In genomic region chr14:54894296-54895151, GRCm38 (mm10) we compare ENCODE assay signal across 8 mouse cellular contexts. TPM values are rescaled to one million over a fixed set of nuclear protein-coding genes. Genes with fewer than 3 reads are reported as not detected.
A peak's percentile ranks its signal among the peaks of the same experiment; 100 is the strongest.
DNase-seq lines count a peak whose midpoint lies in the region; ATAC-seq and TF ChIP-seq lines count a peak whose summit lies in the region.

No protein-coding gene starts in this region.

- peak overlapping the region; percentile 91 for H3K4me3 ChIP-seq in heart, adult 2 months
- peak overlapping the region; percentile 97 for H3K4me3 ChIP-seq in lung, embryonic 15.5 days

- WGBS in heart, adult 2 months: under 1% methylated on average over 54 of the region's 54 CpGs
- WGBS in lung, embryonic 15.5 days: under 1% methylated on average over 41 of the region's 54 CpGs

- H3K9ac ChIP-seq in heart, adult 2 months (ENCODE audit: low read depth, low read length): peak overlapping the region; percentile 92
- H3K9ac ChIP-seq in lung, embryonic 15.5 days: peak overlapping the region; percentile 97

- intact Hi-C loops in heart, adult 2 months (cut with DNase I): no loop called here

- 0 out of 2 replicates have a peak, but pooled peaks have one; percentile 18 for TF ChIP-seq POLR2A in heart, adult 2 months (IDR thresholded peaks at IDR 0.05; ENCODE audit: insufficient read depth, low read depth, low read length)

- DNase-seq in 3134 (ENCODE audit: extremely low read depth, insufficient read length, low spot score): peak; percentile 66
- peak; percentile 25 for DNase-seq in ES-CJ7 (ENCODE audit: low read depth, low spot score)
- DNase-seq in embryo, embryonic 9.5 days (ENCODE audit: extremely low spot score): peak; percentile 68
- no peak for DNase-seq in heart, adult 2 months
- DNase-seq in kidney, adult 8-10 months: peak; percentile 59 to 60
- DNase-seq in ovary, adult 18-20 months (ENCODE audit: low spot score): peak; percentile 58

- peak overlapping the region; percentile 85 for H3K27ac ChIP-seq in heart, adult 2 months
- H3K27ac ChIP-seq in lung, embryonic 15.5 days: peak overlapping the region; percentile 95

- H3K4me2 ChIP-seq in lung, embryonic 15.5 days: peak overlapping the region; percentile 61

- H3K4me1 ChIP-seq in heart, adult 2 months (ENCODE audit: control insufficient read depth, insufficient read depth, low read length): peaks cover 3% of the 10 kb centered on the region; the same call in 1 of the 2 replicates
- H3K4me1 ChIP-seq in lung, embryonic 15.5 days: peaks cover 12% of the 10 kb centered on the region

- peaks cover 14% of the 10 kb centered on the region for H3K36me3 ChIP-seq in heart, adult 2 months (ENCODE audit: control insufficient read depth, insufficient read depth, low read length)
- H3K36me3 ChIP-seq in lung, embryonic 15.5 days: peaks cover 40% of the 10 kb centered on the region

- no peak for TF ChIP-seq EP300 in heart, adult 2 months (IDR thresholded peaks at IDR 0.05; ENCODE audit: insufficient read depth, low read depth, low read length)

- TF ChIP-seq CTCF in heart, adult 2 months (IDR thresholded peaks at IDR 0.05): no peak

- no peaks in the 10 kb centered on the region for H3K9me3 ChIP-seq in lung, embryonic 15.5 days

- no peaks in the 10 kb centered on the region for H3K27me3 ChIP-seq in heart, adult 2 months (ENCODE audit: control insufficient read depth, insufficient read depth, low read length)
- no peaks in the 10 kb centered on the region for H3K27me3 ChIP-seq in lung, embryonic 15.5 days

- ATAC-seq in lung, embryonic 15.5 days (ENCODE audit: borderline replicate concordance, extremely low read depth, low FRiP score, low TSS enrichment): peak; percentile 73
- no peak for ATAC-seq in monocyte, adult 5-6 weeks (replicated peaks; ENCODE audit: insufficient number of reproducible peaks, low FRiP score, low TSS enrichment, poor library complexity, severe bottlenecking)

- H3K79me2 ChIP-seq in heart, adult 2 months (replicated peaks; ENCODE audit: control insufficient read depth, insufficient read depth, low read length): peaks cover 2% of the 10 kb centered on the region

RNA-seq across cellular contexts. Expression of gene Pabpn1, which starts 2.2 kb away (rescaled TPM):
- total RNA-seq in heart, adult 2 months (2021): 10 to 100 TPM; 51.4 to 52.2 TPM
- 66.2 and 91.7 TPM in 2 replicates for polyA plus RNA-seq in heart, adult 2 months (2012; rRNA removed)
- 102 and 109 TPM in 2 replicates for polyA plus RNA-seq in lung, embryonic 15.5 days (2015; fragmentation: Nextera tagmentation; extraction: Ambion mirVana)
- 141 to 211 TPM (median 184 TPM) in 3 replicates for total RNA-seq in monocyte, adult 5-6 weeks (2017)

RNA-seq across cellular contexts. Expression of gene Gm20521, which starts 11.3 kb away (rescaled TPM):
- total RNA-seq in heart, adult 2 months (2021): 1 to 10 TPM; 3.2 to 6.1 TPM
- not detected in 2 replicates for polyA plus RNA-seq in heart, adult 2 months (2012; rRNA removed)
- not detected in 2 replicates for polyA plus RNA-seq in lung, embryonic 15.5 days (2015; fragmentation: Nextera tagmentation; extraction: Ambion mirVana)
- total RNA-seq in monocyte, adult 5-6 weeks (2017): 3.0 to 3.6 TPM in 2 of 3 replicates, not detected in the other

RNA-seq across cellular contexts. Expression of gene Bcl2l2, which starts 11.3 kb away (rescaled TPM):
- 10 to 100 TPM; 42.4 to 45.0 TPM for total RNA-seq in heart, adult 2 months (2021)
- polyA plus RNA-seq in heart, adult 2 months (2012; rRNA removed): 29.2 and 44.4 TPM in 2 replicates
- 3.0 and 3.1 TPM in 2 replicates for polyA plus RNA-seq in lung, embryonic 15.5 days (2015; fragmentation: Nextera tagmentation; extraction: Ambion mirVana)
- 2.2 to 9.0 TPM (median 4.0 TPM) in 3 replicates for total RNA-seq in monocyte, adult 5-6 weeks (2017)

RNA-seq across cellular contexts. Expression of gene Ppp1r3e, which starts 17.2 kb away (rescaled TPM):
- 1 to 10 TPM; 2.8 to 3.4 TPM for total RNA-seq in heart, adult 2 months (2021)
- 4.8 and 4.9 TPM in 2 replicates for polyA plus RNA-seq in heart, adult 2 months (2012; rRNA removed)
- polyA plus RNA-seq in lung, embryonic 15.5 days (2015; fragmentation: Nextera tagmentation; extraction: Ambion mirVana): 1.1 and 1.6 TPM in 2 replicates
- 1.3 to 2.7 TPM in 2 of 3 replicates, not detected in the other for total RNA-seq in monocyte, adult 5-6 weeks (2017)

RNA-seq across cellular contexts. Expression of gene Slc22a17, which starts 18.4 kb away (rescaled TPM):
- total RNA-seq in heart, adult 2 months (2021): 1 to 10 TPM; 1.7 to 2.3 TPM
- polyA plus RNA-seq in heart, adult 2 months (2012; rRNA removed): 13.0 and 13.8 TPM in 2 replicates
- 32.5 and 34.1 TPM in 2 replicates for polyA plus RNA-seq in lung, embryonic 15.5 days (2015; fragmentation: Nextera tagmentation; extraction: Ambion mirVana)
- total RNA-seq in monocyte, adult 5-6 weeks (2017): 0.85 to 1.4 TPM (median 1.1 TPM) in 3 replicates

Comparison
In these comparisons a context has a peak if more than half of its experiments do, and no peak if none do; other contexts are left out.
1. DNase-seq: peak in 3134 (single experiment), ES-CJ7 (single experiment), embryo, embryonic 9.5 days (single experiment), kidney, adult 8-10 months (2 of 2) and ovary, adult 18-20 months (single experiment); none in heart, adult 2 months (0 of 2).